Mouse (Mus musculus) intestine, embryonic 16.5 days (tissue): ENCODE results near the gene Map3k20. TPM values are rescaled to one million over a fixed set of nuclear protein-coding genes. Genes with fewer than 3 reads are reported as not detected.

ENCODE experiments used
- polyA plus RNA-seq: library from polyadenylated mRNA; unstranded; fragments of >200 nt; fragmentation: Nextera tagmentation; extraction: Ambion mirVana; gene quantifications from 2 replicates; pipeline ENCODE4 v1.2.1, GENCODE M21; 2015

Map3k20 gene
- polyA plus RNA-seq, 1 experiment from 2014 or later, result 13.8 TPM

Other genes with a start within 250 kb of the Map3k20 start
- gene Cdca7, start 190.5 kb downstream of the Map3k20 start, polyA plus RNA-seq, result 94.9 and 111 TPM in 2 replicates